Mouse (Mus musculus) heart, adult 2 months (tissue): ENCODE data around the gene Vmn2r63.
"Not testable (repeated sequence)": the region's sequence is repeated elsewhere in the genome, so short reads cannot be mapped to it uniquely, and the experiment has no call there.

Source experiments
- CTCF ChIP-seq: fragments of 200-600 bp; IDR thresholded peaks from 2 replicates; pipeline ENCODE4 v1.8.1; 2022; ENCODE audit warnings: antibody characterized with exemption, mild to moderate bottlenecking, moderate library complexity
- POLR2A ChIP-seq: fragments of 200-500 bp; IDR thresholded peaks from 2 replicates; pipeline ENCODE4 v1.6.1; 2011; ENCODE audit warnings: mild to moderate bottlenecking, low read depth, low read length, control low read depth; ENCODE audit not compliant: insufficient read depth

DNA sequence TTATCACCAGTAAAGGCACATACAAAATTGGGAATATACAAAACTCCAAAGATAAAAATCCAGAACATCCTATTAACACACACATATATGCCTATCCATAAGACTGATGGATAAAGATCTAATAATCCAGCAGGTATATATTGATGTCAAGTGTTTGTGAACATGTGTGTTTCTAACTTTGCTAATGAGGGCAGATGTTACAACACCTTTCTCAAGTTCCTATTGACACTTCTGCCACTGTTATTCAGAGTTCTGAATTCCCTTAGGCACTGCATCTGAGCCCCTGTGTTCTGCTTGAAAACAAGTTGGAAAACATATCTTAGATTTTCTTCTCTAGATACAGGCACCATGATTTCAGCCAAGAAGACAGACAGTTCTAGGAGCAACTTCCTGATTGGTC is at the start of gene Vmn2r63:
- TF ChIP-seq CTCF, POLR2A: not testable (repeated sequence)
